Mouse (Mus musculus): ENCODE measurements around the gene Tnk1. TPM values are rescaled to one million over a fixed set of nuclear protein-coding genes. Genes with fewer than 3 reads are reported as not detected.

Gene Tnk1
- total and polyA plus RNA-seq, 3 experiments: 0.25 to 0.35 TPM; not detected in 1

- TF ChIP-seq ZMIZ1 (IDR thresholded peaks at IDR 0.05; ENCODE audit: low read depth, low read length) (no peak), ETS1 (IDR thresholded peaks at IDR 0.05; ENCODE audit: low read depth, low read length) (peak; percentile 58; the same call in 1 of the 2 replicates), RCOR1 (IDR thresholded peaks at IDR 0.05; ENCODE audit: low read depth, low read length) (peak; percentile 81), NRF1 (IDR thresholded peaks at IDR 0.05; ENCODE audit: insufficient read depth, low read depth, low read length, poor library complexity, severe bottlenecking) (no peak), GATA1 (IDR thresholded peaks at IDR 0.05; ENCODE audit: low read depth, low read length) (peak; percentile 76), NELFE (IDR thresholded peaks at IDR 0.05; ENCODE audit: low read depth, low read length) (0 out of 2 replicates have a peak, but pooled peaks have one; percentile 38), GABPA (IDR thresholded peaks at IDR 0.05; ENCODE audit: low read depth, low read length) (no peak), MXI1 (IDR thresholded peaks at IDR 0.05; ENCODE audit: low read depth, low read length) (peak; percentile 54; the same call in 1 of the 2 replicates), E2F4 (IDR thresholded peaks at IDR 0.05; ENCODE audit: borderline replicate concordance, low read depth, low read length) (no peak), MYC (IDR thresholded peaks at IDR 0.05; ENCODE audit: low read depth, low read length) (0 out of 2 replicates have a peak, but pooled peaks have one; percentile 46), USF2 (IDR thresholded peaks at IDR 0.05; ENCODE audit: borderline replicate concordance in 1 of 2, insufficient read depth in 1 of 2, low read depth in 1 of 2, low read length in 2 of 2) (no peak), ELF1 (IDR thresholded peaks at IDR 0.05; ENCODE audit: low read depth, low read length) (no peak), MAFK (IDR thresholded peaks at IDR 0.05; ENCODE audit: borderline replicate concordance, low read depth, low read length) (no peak), MEF2A (IDR thresholded peaks at IDR 0.05; ENCODE audit: extremely low read depth, insufficient replicate concordance, low read depth, low read length, poor library complexity, severe bottlenecking) (no peak), KAT2A (conservative IDR thresholded peaks at IDR 0.05; ENCODE audit: low read depth, low read length) (no peak), UBTF (IDR thresholded peaks at IDR 0.05; ENCODE audit: borderline replicate concordance, insufficient read depth, low read depth, low read length) (no peak), POLR2AphosphoS2 (IDR thresholded peaks at IDR 0.05; ENCODE audit: low read length) (no peak), JUND (IDR thresholded peaks at IDR 0.05; ENCODE audit: low read depth, low read length) (peak; percentile 44; the same call in 1 of the 2 replicates)
These were observed 25.1 kb upstream of the Tnk1 start (continued) for GRCm38 (mm10) chr11:69883527-69884151.

DNA sequence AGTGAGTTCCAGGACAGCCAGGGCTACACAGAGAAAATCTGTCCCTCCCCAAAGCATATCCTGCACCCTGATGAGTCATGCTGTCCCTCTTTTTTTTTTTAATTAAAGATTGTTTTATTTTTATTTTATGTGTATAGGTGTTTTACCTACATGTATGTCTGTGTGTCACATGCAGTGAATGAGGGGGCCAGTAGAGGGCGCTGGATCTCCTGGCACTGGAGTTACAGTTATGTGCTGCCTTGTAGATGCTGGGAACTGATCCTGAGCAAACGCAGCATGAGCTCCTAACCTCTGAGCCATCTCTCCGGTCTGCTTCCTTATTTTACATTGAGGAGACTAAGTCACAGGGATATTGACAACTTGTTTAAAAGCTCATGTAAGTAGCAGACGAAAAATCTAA lies 24.5 kb upstream of the Tnk1 start:
- Histone ChIP-seq H3K36me3 (ENCODE audit: control insufficient read depth in 1 of 2, insufficient read depth in 2 of 2, low read length in 2 of 2) (peaks cover 0 to 28% of the 10 kb centered on the region in 2 experiments; a peak in 2 of 4 replicates), H3K27me3 (ENCODE audit: control insufficient read depth in 1 of 2, insufficient read depth in 2 of 2, low read length in 2 of 2) (no peaks in the 10 kb centered on the region)
- peak; percentile 86 for DNase-seq (ENCODE audit: low read depth, low spot score)

More for the DNA sequence above, 24.5 kb upstream of the Tnk1 start:
- TF ChIP-seq E2F4 (IDR thresholded peaks at IDR 0.05; ENCODE audit: borderline replicate concordance, low read depth, low read length) (no peak), CTCF (IDR thresholded peaks at IDR 0.05 in 2 of 3, conservative IDR thresholded peaks at IDR 0.05 in 1 of 3; ENCODE audit: control insufficient read depth in 1 of 3, insufficient read depth in 1 of 3, low read depth in 2 of 3, low read length in 3 of 3, poor library complexity in 1 of 3, severe bottlenecking in 1 of 3) (peak; percentile 83 to 95 (median 88)), USF1 (IDR thresholded peaks at IDR 0.05; ENCODE audit: low read depth, low read length) (peak; percentile 56), SMC3 (IDR thresholded peaks at IDR 0.05; ENCODE audit: low read depth, low read length) (peak; percentile 72), ZMIZ1 (IDR thresholded peaks at IDR 0.05; ENCODE audit: low read depth, low read length) (no peak), MAX (IDR thresholded peaks at IDR 0.05; ENCODE audit: low read length) (peak; percentile 9; the same call in 1 of the 2 replicates), ZKSCAN1 (IDR thresholded peaks at IDR 0.05; ENCODE audit: low read depth, low read length) (no peak), CHD1 (IDR thresholded peaks at IDR 0.05; ENCODE audit: low read depth, low read length) (no peak), GABPA (IDR thresholded peaks at IDR 0.05; ENCODE audit: low read depth, low read length) (no peak), ELF1 (IDR thresholded peaks at IDR 0.05; ENCODE audit: low read depth, low read length) (no peak), GATA1 (IDR thresholded peaks at IDR 0.05; ENCODE audit: low read depth, low read length) (0 out of 2 replicates have a peak, but pooled peaks have one; percentile 3), ZC3H11A (IDR thresholded peaks at IDR 0.05; ENCODE audit: low read depth, low read length) (peak; percentile 48), RAD21 (IDR thresholded peaks at IDR 0.05; ENCODE audit: low read depth, low read length) (peak; percentile 68)
- H3K4me3 ChIP-seq (ENCODE audit: control insufficient read depth in 1 of 2, insufficient read depth in 1 of 2, low read depth in 2 of 2, low read length in 2 of 2): no peak overlapping the region
- H3K27ac ChIP-seq (ENCODE audit: control insufficient read depth, low read depth, low read length): peak overlapping the region; percentile 25; the same call in 1 of the 2 replicates
- H3K79me2 ChIP-seq (ENCODE audit: control insufficient read depth, insufficient read depth, low read length, poor library complexity): no peaks in the 10 kb centered on the region
- H3K4me1 ChIP-seq (ENCODE audit: control insufficient read depth in 1 of 2, insufficient read depth in 2 of 2, low read length in 2 of 2): peaks cover 14 to 46% of the 10 kb centered on the region in 2 experiments
- no peak overlapping the region for H3K9ac ChIP-seq (ENCODE audit: control insufficient read depth, low read depth, low read length, poor library complexity, severe bottlenecking)
- no peaks in the 10 kb centered on the region for H3K9me3 ChIP-seq (replicated peaks; ENCODE audit: insufficient read depth, low read length)

Data from MEL (cell line).